Mouse (Mus musculus) ZHBTc4 (cell line): ENCODE measurements around the gene Atl1.

Experiments
- DNase-seq: peaks from one replicate; pipeline ENCODE4 v3.0.0-alpha.2; 2011; ENCODE audit warnings: low read depth, low spot score

The Atl1 gene

DNA sequence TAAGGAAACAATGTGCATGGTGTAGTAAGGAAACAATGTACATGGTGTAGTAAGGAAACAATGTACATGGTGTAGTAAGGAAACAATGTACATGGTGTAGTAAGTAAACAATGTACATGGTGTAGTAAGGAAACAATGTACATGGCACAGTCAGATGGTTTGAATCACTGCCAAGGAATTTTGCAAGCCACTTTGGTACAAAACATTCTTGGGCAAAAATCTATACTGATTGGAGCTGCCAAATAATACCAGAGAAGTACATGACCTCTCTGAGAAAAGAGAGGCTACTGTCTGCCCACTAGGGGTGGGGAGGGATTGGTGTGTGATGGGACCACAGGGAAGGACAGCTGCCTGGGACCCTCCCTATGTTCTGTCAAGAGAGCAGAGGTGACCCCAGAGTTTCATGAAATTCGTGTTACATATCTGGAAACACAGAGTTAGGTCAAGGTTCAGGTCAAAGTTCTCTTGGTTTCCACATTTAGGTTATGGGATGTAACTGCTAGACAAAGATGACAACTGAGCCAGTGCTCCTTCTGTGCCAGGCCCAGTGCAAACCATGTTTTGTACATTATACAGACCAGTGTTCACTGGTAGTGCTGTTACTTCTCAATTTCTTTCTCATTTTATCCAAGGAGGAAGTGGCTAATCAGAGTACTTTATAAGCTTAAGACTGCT lies 49.4 kb downstream of the Atl1 start:
- no peak for DNase-seq

DNA sequence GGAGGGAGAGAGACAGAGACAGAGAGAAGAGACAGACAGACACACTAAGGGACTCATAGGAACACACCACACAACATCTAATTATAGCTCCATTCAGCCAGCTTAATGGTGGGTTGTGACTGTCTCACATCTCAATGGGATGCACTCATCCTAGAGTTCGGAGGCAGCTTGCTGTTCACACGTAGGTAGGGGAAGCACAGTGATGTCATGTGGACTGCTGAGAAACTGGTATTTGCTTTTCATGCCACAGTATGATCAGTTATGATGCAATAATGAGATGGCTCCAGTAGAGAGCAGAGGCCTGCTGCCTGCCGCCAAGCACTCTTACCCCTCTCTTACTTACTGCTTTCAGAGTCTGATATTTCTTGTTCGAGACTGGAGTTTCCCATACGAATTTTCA lies 53.4 kb downstream of the Atl1 start:
- DNase-seq: no peak

DNA sequence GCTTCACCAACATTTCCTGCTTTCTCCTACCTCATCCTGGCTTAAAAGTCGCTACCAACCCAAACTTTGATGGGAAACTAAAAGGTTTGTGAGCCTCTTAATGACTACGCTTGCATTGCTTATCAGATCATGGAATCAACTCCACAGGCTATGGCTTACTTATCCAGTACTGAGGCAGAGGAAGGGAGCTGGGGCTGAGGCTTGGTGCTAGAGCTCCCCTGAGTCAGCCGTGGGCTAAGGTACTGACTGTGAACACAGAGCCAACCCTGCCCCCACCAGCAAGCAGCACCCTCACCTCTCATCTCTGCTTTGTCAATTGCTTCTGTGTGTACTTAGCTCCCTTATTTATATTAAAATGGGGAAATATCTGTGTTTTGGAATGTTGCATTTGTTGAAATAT lies 55.1 kb downstream of the Atl1 start:
- no peak for DNase-seq

DNA sequence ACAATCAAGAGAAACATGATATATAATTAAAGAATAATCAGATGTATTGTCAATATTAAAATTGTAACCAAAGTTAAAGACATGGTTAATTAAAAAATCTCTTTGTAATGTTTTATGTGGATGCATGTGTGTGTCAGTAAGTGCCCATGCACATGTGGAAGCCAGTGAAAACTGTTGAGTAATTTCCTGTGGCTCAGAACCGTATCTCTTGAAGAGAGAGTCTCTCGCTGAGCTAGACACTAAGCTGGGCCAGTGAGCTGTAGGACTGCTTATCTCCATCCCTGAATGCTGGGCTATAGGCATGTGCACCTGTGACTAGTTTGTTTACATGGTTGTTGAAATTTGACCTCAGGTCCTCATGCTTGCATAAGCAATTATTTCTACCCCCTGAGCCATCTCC lies 65.0 kb downstream of the Atl1 start:
- DNase-seq: no peak

DNA sequence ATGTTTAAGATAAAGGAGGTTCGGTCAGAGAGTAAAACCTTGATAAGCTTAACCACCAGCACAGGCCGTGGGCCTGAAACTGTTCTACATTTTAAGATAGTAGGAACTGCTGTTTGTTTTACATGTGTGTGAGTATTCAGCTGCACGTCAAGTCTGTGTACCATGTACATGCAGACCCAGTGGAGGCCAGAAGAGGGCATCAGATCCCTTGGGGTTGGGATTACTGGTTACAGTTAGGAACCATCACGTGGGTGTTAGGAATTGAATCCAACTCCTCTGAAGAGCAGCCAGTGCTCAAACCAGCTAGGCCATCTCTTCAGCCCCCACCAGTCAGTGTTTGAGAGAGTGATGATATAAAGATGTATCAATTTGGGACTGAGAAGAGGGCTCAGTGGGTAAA lies 70.1 kb downstream of the Atl1 start:
- DNase-seq: peak; percentile 72

DNA sequence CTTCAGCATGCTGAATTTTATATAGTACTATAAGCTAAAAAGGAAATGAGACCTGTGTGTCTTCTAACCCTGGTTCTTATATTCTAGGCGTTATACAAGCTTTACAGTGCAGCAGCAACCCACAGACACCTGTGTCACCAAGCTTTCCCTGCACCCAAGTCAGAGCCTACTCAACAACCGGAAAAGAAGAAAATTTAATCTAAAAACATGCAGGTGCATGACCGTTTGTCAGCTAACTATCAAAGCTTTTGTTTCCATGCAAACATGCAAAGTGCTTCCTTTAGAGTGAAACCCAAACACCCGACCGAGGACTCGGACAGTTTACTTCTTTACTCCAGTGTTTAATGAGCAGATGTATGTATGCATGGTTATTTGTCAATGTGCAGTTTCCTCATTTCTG lies 70.7 kb downstream of the Atl1 start:
- DNase-seq: no peak

DNA sequence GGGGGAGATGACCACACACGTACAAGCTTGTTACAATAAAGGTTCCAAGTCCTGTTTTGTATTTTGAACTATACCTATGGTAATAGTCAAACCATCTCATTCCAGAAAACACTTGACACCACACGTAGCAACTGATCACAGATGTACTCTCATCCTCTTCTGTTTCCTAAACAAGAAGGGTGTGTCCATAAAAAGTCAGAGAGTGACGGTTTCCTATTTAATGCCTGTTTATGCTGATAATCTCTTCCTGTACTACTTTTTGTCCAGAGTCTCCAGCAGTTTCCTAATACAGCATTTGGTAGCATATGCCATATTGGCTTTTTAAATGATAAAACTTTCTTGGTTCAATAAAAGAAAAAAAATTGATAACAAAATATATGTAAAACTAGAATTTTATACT lies 73.2 kb downstream of the Atl1 start:
- no peak for DNase-seq

DNA sequence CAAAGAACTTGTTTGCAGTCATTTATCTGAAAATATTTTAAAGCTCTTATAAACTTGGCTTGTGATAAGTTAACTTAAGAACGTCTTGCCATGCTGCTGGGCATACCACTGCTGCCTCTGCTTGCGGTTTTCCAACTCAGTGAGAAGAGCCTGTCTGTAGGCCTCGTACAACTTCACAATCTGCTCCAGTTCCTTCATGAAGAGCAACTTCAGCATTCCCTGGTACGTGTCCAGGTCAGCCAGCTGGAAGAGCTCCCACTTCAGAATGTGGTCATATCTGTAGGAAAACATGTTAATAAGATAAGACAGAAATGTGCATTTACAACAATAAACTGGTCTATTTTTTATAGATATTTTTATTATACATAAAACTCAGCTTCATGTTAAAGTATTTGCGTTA lies 73.7 kb downstream of the Atl1 start:
- DNase-seq: no peak

DNA sequence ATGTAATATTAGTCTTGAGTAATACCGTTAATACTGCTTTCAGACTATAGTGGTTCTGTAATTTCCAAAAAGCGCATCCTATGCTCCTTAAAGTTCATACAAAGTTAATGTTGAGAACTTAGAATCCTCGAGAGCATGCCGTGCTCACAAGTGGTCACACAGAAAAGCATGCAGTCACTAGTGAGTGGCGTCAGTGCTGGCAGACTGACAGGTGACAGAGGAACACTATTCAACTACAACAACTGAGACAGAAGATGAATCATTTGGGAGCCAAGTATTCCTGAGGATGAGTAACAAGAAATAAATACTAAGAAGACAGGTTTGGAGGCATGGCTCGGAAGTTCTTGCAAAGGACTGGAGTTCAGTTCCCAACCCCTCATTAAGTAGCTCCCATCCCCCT lies 74.7 kb downstream of the Atl1 start:
- no peak for DNase-seq

DNA sequence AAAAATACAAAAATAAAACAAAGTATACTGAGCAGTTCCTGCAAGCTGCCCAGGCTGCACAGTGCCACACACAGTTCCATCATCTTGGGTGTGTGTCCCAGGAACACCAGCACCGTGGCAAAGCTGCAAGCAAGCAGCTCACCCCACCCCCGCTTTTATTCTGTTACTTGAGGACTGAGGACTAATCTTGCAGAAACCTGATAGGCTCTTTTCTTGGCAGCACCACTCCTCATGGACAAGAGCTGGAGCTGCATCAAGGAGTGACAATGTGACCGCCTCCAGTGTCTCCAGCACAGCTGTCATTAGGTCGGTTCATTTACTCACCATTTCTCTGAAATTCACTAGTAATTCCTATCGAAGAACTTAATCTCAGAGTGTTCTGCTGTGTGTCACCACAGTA lies 75.7 kb downstream of the Atl1 start:
- DNase-seq: no peak

DNA sequence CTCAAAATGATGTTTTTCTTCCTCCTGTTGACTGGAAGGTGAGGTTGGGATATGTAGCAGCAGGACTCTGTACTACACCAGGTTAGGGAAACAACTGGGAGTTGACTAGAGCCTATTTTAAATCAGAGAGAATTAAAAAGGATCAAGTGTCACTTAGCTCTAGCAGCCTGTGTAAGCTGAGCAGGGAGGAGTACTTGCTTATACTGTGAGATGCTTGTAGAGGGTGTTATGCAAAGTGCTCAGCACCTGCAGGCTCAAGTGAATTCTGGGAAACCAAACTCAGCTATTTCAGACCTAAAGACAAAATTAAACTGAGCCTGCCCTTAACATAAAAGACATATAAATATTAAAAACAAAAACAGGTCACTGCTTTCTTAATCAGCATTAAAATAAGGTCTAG lies 81.3 kb downstream of the Atl1 start:
- no peak for DNase-seq

DNA sequence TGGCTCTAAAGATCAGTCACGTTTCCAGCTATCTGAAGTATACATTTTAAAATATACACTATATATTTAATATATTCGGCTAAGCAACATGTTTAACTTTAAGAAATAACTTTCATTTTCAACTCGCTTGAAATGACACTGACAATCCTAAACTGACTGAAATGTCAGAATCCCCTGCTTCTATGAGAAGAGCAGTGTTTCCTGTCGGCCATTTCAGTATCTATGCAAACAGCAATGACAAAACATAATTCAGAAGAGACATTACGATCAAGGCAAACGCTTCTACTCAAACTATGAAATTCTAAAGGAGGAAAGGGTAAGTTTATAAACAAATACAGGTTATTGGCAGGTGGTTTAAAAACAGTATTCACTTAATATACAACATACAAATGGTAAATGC lies 84.3 kb downstream of the Atl1 start:
- DNase-seq: no peak

DNA sequence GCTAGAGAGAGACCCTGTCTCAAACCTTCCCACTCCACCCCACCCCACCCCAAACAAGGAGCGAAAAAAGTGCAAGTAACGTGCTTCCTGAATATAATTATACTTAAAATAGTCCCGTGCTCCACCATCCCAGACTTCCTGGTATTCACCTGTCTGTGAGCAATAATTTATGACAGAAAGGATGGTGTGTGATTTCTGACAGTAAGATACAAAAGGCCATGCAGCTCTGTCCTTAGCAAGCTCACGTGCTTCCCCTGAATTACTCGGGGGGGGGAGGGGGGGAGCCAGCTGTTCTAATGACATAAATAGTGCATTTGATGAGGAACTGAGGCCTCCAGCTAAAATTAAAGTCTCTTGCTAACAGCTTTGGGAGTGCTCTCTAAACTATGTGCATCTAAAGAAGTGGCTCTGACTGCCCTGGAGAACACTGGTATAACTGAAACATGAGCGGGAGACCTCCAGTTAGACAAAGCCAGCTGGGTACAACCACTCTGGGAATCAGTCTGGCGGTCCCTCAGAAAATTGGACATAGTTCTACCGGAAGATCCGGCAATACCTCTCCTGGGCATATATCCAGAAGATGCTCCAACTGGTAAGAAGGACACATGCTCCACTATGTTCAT lies 85.1 kb downstream of the Atl1 start:
- no peak for DNase-seq

DNA sequence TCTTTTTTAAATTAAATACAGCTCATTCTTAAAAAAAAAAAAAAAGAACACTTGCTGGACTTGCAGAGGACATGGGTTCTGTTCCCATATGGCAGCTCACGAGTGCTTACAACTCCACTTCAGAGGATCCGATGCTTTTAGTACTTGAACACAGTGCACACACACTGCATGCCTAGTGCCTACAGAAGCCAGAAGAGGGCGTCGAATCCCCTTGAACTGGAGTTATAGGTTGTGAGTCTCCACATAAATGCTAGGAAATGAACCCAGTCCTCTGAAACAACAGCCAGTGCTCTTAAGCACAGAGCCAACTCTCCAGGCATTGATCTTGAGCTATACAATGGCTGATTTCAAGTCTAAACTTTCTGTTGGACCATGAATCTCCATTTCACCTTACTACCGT lies 90.5 kb downstream of the Atl1 start:
- DNase-seq: peak; percentile 49

DNA sequence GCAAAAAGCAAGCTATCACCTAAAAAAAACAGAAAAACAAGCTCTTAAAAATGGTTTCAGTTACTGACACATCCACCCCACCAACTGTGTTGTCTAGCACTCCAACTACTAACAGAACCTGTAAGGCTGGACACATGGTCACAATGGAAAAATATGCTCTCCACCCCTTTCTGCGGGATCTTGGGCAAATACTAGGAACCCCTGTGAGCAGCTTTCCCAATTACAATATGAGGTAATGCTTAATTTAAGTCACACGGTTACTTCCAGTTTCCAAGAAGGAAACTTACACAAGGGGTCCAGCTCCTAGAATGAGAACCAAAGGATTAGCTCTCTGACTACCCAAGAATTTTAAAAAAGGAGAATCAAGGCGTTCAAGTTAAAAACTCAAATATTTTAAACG lies 93.1 kb downstream of the Atl1 start:
- no peak for DNase-seq

DNA sequence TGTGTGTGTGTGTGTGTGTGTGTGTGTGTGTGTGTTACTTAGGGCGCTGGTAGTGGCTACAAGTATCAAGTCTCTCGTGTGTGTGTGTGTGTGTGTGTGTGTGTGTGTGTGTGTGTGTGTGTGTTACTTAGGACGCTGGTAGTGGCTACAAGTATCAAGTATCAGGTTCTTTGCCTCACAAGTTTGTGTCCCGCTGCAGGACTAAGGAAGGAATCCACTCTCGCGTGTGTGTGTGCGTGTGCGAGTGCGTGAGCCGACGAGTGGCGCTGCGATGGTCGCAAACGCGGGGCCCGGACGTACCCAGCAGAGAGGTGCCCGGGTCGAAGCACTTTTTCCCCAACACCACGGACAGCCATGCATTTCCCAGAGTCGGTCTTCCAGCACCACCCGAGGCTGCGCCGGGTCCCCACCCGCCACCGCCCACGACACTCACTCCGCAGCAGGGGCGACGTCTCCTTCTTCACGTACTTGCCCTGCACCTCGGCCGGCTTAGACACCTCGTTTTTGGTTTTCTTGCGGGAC lies 93.9 kb downstream of the Atl1 start:
- DNase-seq: peak; percentile 76

DNA sequence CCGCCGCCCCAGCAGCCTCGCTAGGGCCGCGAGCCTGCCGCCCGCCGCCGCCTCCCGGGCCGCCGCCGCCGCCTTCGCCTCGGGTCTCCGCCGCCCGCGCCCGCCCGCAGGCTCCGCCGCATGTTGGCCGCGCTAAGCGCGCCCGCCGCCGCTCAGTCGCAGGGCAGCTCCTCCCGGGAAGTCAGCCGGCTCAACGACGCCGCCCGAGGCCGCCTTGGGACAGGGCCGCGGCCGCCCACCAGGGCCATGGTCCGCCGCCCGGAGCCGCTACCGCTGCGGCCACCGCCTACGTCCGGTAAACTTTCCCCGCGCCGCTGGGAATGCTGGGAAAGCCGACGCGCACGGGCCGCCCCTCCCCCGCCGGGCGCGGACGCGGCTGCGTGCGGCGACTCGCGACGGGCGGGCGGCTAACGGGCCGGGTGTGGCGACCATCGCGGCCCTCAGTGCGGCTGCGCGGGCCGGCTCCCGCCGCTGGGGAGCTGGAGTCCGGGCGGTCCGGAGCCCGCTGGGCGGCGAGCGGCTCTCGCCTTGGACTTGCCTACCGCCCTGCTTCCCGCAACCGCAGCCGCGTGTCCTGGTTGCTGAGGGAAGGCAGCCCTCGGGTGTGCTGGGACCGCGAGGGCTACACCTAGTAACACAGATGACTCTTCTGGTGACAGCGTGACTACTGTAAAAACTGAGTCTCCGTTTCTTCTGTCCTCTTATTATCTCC lies 94.5 kb downstream of the Atl1 start, which contains the start of gene Sav1:
Sav1 (minus strand) TSS at position 217 of the 712 bp plus-strand sequence.
- peak; percentile 83 for DNase-seq

DNA sequence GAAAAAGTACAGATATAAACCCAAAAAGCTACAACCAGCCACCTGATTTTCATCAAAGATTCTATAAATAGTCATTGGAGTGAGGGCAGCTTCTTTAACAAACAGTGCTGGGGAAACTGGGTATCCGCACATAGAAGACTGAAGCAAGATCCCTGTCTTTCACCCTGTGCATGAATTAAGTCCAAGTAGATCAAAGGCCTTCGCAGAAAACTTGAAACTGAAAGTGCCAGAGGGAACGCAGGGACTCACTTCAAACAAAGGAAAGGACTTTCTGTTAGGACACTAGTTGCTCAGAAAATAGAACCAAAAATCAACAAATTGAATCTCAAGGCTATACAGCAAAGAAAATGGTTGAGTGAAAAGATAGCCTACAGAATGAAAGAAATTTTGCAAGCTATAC lies 103.0 kb downstream of the Atl1 start:
- DNase-seq: no peak

DNA sequence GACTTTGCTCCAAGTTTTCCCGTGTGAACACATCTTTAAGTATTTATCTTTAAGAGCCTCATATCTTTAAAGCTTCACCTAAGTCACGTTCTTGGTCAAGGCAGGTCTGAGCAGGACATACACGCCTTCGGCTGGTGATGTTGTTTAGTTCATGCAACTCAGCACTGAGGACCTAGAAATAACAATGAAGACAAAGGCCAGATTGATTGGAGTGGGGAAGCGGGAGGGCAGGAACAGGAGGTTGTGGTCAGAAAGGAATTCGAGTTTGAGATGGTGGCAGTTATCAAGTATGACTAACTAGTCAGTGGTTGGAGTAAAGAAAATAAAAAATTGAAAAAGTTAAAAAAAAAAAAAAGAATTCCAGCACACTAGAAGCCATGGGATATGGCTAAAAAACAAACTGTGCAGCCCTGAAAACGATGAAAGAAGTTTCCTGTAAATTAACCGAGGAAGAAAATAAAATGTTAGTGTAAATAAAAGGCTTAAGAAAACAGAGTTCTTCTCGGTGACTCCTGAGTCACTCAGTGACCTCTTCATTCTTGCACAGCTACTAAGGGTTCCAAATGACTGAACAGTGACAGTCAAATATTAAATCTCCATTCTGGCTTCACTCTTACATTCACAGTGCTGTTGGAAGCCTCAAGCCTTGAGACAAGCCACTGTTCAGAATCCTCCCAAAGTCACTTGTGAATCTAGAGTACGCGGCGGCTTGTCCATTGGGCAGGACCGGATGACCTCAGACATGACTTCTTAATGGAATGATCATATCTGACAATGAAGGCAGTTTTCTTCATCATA lies 106.0 kb downstream of the Atl1 start:
- no peak for DNase-seq

DNA sequence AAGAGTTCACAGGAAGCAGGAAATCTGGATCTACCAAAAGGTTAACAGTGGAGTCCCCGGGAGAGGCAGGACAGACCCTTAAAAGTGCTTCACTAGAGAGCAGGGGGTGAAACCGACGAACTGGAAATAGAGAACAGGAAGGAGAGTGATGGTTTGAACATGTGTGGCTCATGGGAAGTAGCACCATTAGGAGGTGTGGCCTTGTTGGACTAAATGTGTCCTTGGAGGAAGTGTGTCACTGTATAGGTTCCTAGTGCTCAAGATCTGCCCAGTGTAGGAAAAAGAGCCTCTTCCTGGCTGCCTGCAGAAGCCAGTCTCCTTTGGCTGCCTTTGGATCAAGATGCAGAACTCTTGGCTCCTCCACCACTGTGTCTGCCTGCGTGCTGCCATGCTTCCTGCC lies 112.7 kb downstream of the Atl1 start:
- no peak for DNase-seq

DNA sequence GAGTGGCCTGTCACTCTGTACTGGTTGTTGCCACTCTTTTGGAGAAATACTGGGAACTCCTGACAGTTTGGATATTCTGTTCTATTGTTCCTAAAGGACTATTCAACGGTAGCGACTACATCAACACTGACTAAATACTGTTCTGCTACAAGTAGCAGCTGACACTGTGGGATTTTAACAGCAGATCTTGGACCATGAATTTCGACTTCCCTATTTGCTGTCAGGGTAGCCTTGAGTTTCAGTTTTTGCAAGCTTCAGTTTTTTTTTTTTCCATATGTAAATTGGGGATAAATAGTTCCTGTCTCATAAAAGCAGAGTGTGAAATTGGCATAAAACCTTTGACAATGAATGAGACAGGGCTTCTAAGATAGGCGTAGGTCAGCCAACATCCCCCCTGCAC lies 117.9 kb downstream of the Atl1 start:
- DNase-seq: no peak

DNA sequence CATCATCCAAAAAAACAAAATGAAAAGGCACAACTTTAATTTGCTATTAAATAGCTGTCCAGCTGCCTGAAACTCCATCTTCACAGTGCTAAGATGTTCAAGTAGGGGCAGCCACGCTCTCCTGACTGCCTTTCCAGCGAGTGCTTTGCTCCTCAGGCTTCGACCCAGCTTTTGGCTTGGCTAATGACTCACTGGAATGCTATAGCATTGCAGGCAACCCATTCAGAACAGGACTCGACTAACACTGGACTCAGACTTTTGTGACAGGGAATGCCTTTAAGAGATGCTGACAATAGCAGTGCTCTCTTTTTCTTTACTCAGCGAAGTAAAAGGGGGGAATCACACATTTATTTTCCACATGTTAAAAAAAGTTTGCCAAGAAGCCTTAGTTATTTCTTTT lies 119.3 kb downstream of the Atl1 start:
- no peak for DNase-seq
